Mouse (Mus musculus): ENCODE results near the gene Olfr473.
"Not testable (repeated sequence)": the region's sequence is repeated elsewhere in the genome, so short reads cannot be mapped to it uniquely, and the experiment has no call there.

The Olfr473 gene

DNA sequence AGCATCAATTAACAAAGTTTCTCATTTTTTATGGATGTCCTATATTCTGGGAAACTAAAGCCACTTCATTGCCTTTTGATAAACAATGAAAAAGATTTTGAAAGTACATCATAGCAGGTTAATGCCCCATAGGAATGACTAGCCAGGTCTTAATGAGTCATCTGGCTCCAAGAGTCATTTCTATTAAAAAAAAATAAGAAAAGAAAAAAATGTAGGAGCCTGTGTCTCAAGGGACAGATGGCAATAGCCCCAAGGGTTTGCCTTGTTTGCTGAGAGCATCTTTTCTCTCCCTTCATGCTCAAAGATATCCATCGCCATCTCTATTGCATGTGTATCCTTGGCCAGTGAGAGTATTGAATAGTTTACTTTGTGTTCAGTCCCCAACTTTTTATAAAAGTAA is at the start of gene Olfr473:
Olfr473 (plus strand) TSS at position 301 of the 400 bp plus-strand sequence.
- no peak for DNase-seq (ENCODE audit: low spot score in 2 of 2)

DNA sequence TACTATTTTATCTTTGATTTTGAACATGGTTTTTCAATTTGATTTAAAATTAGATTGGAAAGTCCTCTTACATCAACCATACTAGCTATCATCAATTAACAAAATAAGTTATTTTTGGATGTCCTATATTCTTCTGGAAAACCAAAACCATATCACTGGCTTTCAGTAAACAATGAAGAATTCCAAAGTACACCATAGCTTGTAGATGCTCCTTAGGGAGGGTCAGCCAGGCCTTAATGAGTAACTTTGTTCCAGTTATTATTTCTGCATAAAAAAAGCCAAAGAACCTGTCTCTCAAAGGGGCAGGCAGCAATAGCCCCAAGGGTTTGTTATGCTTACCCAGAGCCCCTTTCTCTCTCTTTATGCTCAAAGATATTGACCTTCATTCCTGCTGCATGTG is 32.6 kb upstream of the Olfr473 start, which contains the start of gene Olfr472:
Olfr472 (plus strand) TSS at position 301 of the 400 bp plus-strand sequence.
- no peak for DNase-seq (ENCODE audit: low spot score in 2 of 2)

DNA sequence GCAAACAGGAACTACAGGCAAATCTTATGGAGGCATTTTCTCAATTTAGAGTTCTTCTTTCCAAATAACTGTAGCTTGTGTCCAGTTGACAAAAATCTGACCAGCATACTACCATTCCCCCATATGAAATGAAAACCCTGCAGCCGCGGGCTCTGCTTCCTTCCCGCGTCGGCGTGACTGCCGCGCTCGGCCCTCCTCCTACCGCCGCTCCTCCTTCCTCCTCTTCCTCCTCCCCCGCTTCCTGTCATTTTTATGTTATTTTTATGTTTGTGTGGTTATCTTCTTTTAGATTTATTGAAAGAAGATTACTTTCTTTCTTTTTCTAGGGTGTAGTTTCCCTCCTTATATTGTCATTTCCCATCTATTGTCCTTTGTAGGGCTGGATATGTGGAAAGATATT is 22.3 kb downstream of the Olfr473 start:
- DNase-seq (ENCODE audit: low spot score in 2 of 2): not testable (repeated sequence)

DNA sequence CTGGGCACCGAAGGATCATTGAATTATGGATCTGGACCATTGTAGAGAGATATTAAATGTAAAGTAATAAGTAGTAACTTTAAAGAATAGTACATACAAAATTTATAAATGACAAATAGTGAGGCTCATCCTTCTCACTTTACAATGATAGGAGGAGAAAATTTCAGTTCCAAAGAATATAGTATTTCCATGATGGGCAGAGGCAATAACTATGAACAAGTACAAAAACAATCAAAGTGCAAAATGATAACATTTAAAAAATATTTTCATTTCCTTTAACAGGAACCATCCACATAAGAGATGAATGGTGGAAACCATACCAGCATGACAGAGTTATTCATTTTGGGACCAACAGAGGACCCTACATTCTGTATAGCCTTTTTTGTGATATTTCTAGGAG is 24.1 kb downstream of the Olfr473 start, which contains the start of gene Olfr474:
Olfr474 (plus strand) TSS at position 301 of the 400 bp plus-strand sequence.
- no peak for DNase-seq (ENCODE audit: low spot score in 2 of 2)

DNA sequence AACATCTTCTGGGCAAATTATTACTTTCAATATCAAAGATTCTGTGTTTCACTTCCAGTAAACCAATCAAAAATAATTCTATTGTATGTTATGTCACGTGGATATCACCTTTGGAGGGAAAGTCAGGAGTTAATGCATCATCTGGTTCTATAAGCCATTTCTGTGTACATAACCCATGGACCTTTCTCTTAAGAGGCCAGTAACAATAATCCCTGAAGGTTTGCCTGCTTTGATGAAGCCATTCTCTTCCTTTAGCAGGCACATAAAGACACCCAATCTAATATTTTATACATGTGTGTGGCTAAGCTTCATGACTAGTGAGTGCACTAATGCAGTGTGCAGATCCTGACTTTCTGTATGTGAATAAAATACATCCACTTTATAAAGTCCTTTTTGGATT is 34.3 kb downstream of the Olfr473 start, which contains the start of gene Olfr476:
Olfr476 (plus strand) TSS at position 301 of the 400 bp plus-strand sequence.
- no peak for DNase-seq (ENCODE audit: low spot score in 2 of 2)
